Mouse (Mus musculus): ENCODE results near the gene Ttc25. TPM values are rescaled to one million over a fixed set of nuclear protein-coding genes. Genes with fewer than 3 reads are reported as not detected.

The Ttc25 gene
- polyA plus RNA-seq (2021; fragmentation: Nextera tagmentation): 0.93 and 1.8 TPM in 2 replicates
- long read RNA-seq, experiment 1, partial matches to known transcripts: 1 of 1 reads
- long read RNA-seq, experiment 1, other reads (novel, unspliced or antisense): 0 of 1 reads
- long read RNA-seq, experiment 2, partial matches to known transcripts: 0 of 6 reads
- long read RNA-seq, experiment 2, other reads (novel, unspliced or antisense): 2 of 6 reads

DNA sequence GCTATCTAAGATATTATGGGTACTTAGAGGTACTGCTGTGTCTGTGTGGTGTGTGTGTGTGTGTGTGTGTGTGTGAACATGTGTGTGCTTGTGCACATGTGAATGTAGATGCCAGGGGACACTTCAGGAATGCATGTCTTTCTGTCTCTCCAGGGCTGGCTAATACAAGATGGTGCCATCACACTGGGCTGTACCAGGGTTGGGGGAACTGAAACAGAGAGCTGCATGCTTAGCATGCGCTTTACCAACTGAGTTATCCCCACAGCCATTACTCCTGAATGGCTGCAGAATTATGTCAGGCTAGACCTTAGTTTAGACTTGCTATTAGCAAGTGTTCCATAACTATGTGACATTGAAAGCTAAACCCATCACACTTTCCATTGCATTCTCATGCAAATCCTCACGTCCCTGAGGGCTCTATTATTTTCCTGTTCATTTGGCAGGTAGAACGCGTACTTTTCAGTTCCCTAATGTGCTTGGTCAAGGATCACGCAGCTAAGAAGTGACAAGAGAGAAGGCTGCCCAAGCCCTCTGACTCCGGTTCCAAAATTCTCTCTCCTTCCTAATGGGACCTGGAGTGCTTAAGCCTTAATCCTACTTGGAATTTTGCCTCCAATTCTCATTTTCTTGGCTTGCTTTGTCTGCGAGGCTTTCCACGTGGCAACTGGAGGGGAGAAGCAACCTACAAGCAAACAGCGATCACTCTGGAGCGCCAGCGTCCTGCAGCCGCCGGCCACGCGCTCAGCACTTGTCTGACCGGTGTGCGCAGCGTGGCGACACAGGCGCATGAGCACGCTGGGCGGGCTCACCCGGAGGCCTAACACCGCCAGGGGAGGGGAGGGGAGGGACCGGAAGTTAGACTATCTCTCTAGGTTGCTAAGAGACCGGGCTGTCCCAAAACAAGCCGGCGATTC is at the start of gene Ttc25:
Ttc25 (plus strand) TSS at position 776 of the 914 bp plus-strand sequence.

DNA sequence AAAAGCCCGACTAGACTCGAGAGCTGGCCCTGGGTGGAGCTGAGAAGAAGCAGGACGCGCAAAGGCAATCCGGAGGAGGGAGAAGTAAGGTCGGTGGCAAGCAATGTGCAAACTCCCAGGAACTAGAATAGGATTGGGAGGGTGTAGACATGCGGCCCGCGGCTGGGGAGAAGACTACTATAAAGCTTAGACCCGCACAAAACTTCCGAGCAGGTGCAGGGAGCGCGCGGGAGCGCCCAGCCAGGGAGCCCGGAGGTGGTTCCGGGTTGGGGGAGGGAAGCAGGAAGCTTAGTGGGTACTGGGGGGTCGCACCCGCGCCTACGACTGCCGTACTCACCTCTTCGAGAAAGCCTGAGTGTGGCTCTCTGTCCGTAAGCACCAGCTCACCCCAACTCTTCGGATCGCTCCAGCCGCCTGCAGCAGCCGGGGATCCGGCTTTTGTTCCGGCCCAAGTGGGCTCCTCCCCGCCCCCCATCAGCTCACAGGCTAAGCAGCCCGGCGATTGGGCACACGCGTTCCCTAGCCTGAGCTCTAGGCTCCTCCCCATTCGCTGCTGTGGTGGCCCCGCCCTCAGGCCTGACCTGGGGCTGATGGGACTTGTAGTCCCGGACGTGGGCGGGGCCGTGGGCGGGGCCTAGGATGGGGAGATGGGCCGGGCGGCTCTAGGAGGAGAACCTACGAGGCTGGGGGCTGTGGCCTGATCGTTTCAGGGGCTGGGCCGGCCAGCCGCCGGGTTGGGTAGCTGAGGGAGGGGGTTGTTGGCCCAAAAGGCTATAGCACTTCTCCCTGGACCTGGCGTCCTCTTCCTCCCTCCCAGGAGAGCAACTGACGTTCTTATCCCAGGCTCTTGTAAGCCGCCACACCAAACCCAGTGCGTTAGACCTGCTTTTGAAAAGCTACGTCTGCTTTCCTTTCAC is 17.7 kb upstream of the Ttc25 start, which contains the start of gene Acly:
Acly (minus strand) TSS at position 543 of the 917 bp plus-strand sequence.

DNA sequence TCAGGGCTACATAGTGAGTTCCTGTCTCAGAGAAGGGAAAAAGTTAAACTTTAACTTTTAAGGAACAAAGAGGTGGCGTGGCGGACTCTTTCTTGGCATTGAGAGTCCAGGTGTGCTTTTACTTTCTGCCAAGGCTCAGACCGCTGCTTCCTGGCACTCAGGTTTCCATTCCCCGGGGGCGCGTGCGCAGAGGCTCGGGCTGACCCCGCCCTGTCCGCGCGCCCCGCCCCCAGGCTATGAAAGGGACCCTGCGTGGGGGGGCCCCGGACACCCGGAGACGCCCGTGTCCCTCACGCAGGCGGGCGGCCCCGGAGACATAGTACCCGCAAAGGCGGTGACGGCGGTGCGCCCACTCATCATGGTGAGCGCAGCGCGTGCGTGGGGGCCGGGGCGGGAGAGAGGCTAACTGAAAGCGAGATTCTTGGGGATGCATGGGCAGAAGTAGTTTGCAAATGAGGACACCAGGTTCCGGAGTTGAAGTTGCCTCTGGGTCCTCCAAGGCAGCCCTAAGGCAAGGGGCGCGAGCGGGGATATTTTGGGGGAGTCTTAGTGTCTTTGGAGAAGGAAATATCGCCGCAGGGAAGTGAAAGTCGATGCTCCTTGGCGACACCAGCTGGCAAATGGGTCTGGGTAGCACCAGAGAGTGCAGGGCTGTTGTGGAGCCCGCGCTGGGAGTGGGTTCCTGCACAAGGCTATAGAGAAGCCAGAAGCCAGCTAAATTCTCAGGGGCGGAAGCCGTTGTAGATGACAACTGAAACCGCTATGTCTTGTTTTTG is 29.5 kb downstream of the Ttc25 start, which contains the start of gene Cnp:
Cnp (plus strand) TSS at position 197 of the 776 bp plus-strand sequence.

DNA sequence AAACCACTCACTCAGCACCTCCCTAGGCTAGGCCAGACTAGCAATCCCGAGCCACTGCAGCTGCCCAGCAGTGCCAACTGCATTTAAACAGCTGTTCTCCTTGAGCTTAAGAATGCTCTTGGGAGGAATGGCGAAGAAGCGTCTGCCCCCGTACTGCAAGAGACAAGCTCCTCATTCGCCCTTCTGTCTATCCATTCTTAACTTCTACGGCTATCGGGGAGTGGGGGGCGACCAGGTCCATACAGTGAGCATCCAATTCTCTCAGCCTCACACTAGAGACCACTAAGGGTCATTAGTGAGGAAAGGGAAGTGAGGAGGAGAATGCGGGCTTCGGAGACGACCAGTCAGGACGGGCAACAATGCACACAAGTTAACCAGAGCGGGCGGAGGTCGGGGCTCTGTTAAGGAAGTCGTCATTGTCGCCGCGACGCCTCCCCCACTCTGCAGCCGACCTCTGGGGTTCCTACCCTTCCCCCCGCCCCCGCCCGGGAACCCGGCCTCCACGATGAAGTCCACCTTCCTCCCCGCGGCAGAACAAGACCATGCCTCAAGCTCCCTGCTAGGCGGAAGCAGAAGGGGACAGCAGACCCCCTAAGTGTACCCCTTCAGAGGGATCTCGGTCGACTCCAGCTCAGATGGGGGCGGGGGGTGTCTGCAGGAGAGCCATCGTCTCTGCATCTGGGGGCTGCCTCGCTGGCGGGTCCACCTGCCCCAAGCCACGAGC is 73.5 kb downstream of the Ttc25 start, which contains the start of gene Nkiras2:
Nkiras2 (plus strand) TSS at position 484 of the 724 bp plus-strand sequence.

DNA sequence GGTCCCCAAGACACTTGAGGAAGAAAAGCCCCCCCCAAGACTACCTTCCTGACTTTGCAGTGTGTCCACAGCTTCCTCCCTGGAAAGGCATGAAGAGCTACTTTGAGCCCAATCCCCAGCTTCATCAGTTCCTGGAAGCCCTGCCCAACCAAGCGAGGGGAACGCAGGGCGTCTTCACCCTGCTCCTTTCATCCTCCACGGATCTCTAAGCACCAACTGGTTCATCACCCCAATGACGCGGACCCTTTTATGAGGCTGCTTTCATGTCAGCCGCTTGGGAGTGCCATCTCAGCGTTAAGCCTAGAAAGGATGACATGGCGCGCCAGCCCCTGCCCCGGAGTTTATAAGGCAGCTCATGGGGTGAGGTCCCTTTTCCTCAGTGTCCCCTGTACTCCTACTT is 74.6 kb downstream of the Ttc25 start, which contains the start of gene Dnajc7:
Dnajc7 (minus strand) TSS at position 187 of the 400 bp plus-strand sequence.

Other genes with a start within 250 kb of the Ttc25 start
- gene Eif1, start 225.7 kb upstream of the Ttc25 start, polyA plus RNA-seq (2021; fragmentation: Nextera tagmentation): 517 and 668 TPM in 2 replicates
- 0.40 TPM in 1 of 2 replicates, not detected in the other for gene Gast, start 211.2 kb upstream of the Ttc25 start, polyA plus RNA-seq (2021; fragmentation: Nextera tagmentation)
- gene Hap1, start 189.5 kb upstream of the Ttc25 start, polyA plus RNA-seq (2021; fragmentation: Nextera tagmentation): 27.8 and 29.6 TPM in 2 replicates
- 35.2 and 59.0 TPM in 2 replicates for gene Jup, start 147.8 kb upstream of the Ttc25 start, polyA plus RNA-seq (2021; fragmentation: Nextera tagmentation)
- 17.5 and 18.0 TPM in 2 replicates for gene P3h4, start 130.8 kb upstream of the Ttc25 start, polyA plus RNA-seq (2021; fragmentation: Nextera tagmentation)
- gene Fkbp10, start 129.9 kb upstream of the Ttc25 start, polyA plus RNA-seq (2021; fragmentation: Nextera tagmentation): 8.8 and 10.2 TPM in 2 replicates
- gene Nt5c3b, start 103.8 kb upstream of the Ttc25 start, polyA plus RNA-seq (2021; fragmentation: Nextera tagmentation): 42.8 and 48.5 TPM in 2 replicates
- 0.31 and 0.34 TPM in 2 replicates for gene Klhl10, start 103.7 kb upstream of the Ttc25 start, polyA plus RNA-seq (2021; fragmentation: Nextera tagmentation)
- 16.7 and 17.7 TPM in 2 replicates for gene Klhl11, start 72.9 kb upstream of the Ttc25 start, polyA plus RNA-seq (2021; fragmentation: Nextera tagmentation)
- gene Acly, start 17.6 kb upstream of the Ttc25 start, polyA plus RNA-seq (2021; fragmentation: Nextera tagmentation): 84.9 and 99.2 TPM in 2 replicates
- gene Cnp, start 29.3 kb downstream of the Ttc25 start, polyA plus RNA-seq (2021; fragmentation: Nextera tagmentation): 455 and 528 TPM in 2 replicates
- gene Nkiras2, start 73.6 kb downstream of the Ttc25 start, polyA plus RNA-seq (2021; fragmentation: Nextera tagmentation): 15.1 and 15.8 TPM in 2 replicates
- 80.2 and 86.1 TPM in 2 replicates for gene Dnajc7, start 74.6 kb downstream of the Ttc25 start, polyA plus RNA-seq (2021; fragmentation: Nextera tagmentation)
- 0.10 and 0.11 TPM in 2 replicates for gene Zfp385c, start 146.8 kb downstream of the Ttc25 start, polyA plus RNA-seq (2021; fragmentation: Nextera tagmentation)
- gene Dhx58, start 158.7 kb downstream of the Ttc25 start, polyA plus RNA-seq (2021; fragmentation: Nextera tagmentation): 0.87 and 1.2 TPM in 2 replicates
- 14.9 and 15.6 TPM in 2 replicates for gene Kat2a, start 166.9 kb downstream of the Ttc25 start, polyA plus RNA-seq (2021; fragmentation: Nextera tagmentation)
- gene Hspb9, start 168.2 kb downstream of the Ttc25 start, polyA plus RNA-seq (2021; fragmentation: Nextera tagmentation): not detected in 2 replicates
- gene Rab5c, start 192.6 kb downstream of the Ttc25 start, polyA plus RNA-seq (2021; fragmentation: Nextera tagmentation): 37.1 and 48.7 TPM in 2 replicates
- 0.14 and 0.23 TPM in 2 replicates for gene Kcnh4, start 214.3 kb downstream of the Ttc25 start, polyA plus RNA-seq (2021; fragmentation: Nextera tagmentation)
- gene Hcrt, start 217.3 kb downstream of the Ttc25 start, polyA plus RNA-seq (2021; fragmentation: Nextera tagmentation): not detected in 2 replicates
- 5.4 TPM in 2 replicates for gene Ghdc, start 225.3 kb downstream of the Ttc25 start, polyA plus RNA-seq (2021; fragmentation: Nextera tagmentation)